ENCODE assay signal across 18 mouse cellular contexts in the genomic region with DNA sequence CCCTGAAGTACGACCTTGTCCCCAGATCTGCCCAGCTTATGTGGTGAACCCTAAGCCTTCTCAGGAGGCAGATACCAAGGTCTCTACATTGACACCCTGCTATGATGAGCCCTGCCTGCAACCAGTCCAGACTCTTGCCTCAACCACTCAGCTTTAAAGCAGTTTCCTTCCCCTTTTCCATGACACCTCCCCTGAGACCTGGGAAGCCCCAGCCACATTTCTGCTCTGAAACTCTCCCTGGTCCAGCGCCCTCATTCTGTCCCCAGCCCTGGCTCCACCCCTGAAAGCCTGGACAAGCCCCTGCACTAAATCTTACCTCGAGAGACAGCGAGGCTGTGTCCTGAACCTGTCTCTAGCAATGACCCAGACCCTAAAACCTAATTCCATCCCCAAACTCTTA. TPM values are rescaled to one million over a fixed set of nuclear protein-coding genes. Genes with fewer than 3 reads are reported as not detected.
"Had no signal": no experiment of that assay in that cellular context is flagged by ENCODE, and none has a peak within 500 bp of the region (broad histone marks: within the 10 kb centered on the region; RNA-seq: fewer than 3 reads in every experiment).

No protein-coding gene starts in this region.

- ATAC-seq: liver, postnatal 0 days had no signal

- DNase-seq: liver, embryonic 13.5 days; thymus, adult 18-20 months had no signal

- H3K27ac ChIP-seq: layer of hippocampus, adult 2 months; limb, embryonic 15.5 days; liver, embryonic 13.5 days; lung, embryonic 15.5 days; macrophage; midbrain, embryonic 13.5 days; neural tube, embryonic 15.5 days had no signal

- H3K4me3 ChIP-seq: limb, embryonic 15.5 days; liver, embryonic 13.5 days; lung, embryonic 15.5 days; myocyte had no signal

- H3K9ac ChIP-seq: limb, embryonic 15.5 days; liver, embryonic 13.5 days; liver, postnatal 0 days; lung, embryonic 15.5 days; midbrain, embryonic 13.5 days; neural tube, embryonic 15.5 days had no signal

- H3K36me3 ChIP-seq: limb, embryonic 15.5 days; liver, embryonic 13.5 days; lung, embryonic 15.5 days; midbrain, embryonic 13.5 days; neural tube, embryonic 15.5 days had no signal

- H3K4me2 ChIP-seq: limb, embryonic 15.5 days; liver, embryonic 13.5 days; lung, embryonic 15.5 days had no signal

- H3K9me3 ChIP-seq: limb, embryonic 15.5 days; liver, embryonic 13.5 days; lung, embryonic 15.5 days; neural tube, embryonic 15.5 days had no signal

- H3K4me1 ChIP-seq: liver, embryonic 13.5 days; lung, embryonic 15.5 days; neural tube, embryonic 15.5 days had no signal

RNA-seq across cellular contexts. Expression of a gene that starts 1.9 kb away (rescaled TPM):
- total RNA-seq: layer of hippocampus, adult 2 months; layer of hippocampus, postnatal 10 days; left cerebral cortex, adult 18-20 months; left cerebral cortex, postnatal 10 days; left cerebral cortex, postnatal 4 days had no signal
- polyA plus RNA-seq: limb, embryonic 15.5 days; liver, embryonic 13.5 days; liver, postnatal 0 days; lung, embryonic 15.5 days; macrophage; midbrain, embryonic 13.5 days; midbrain, postnatal 0 days; neural tube, embryonic 11.5 days; neural tube, embryonic 15.5 days; stomach, embryonic 14.5 days had no signal

RNA-seq across cellular contexts. Expression of a gene that starts 41.0 kb away (rescaled TPM):
- total RNA-seq: layer of hippocampus, adult 2 months; layer of hippocampus, postnatal 10 days; left cerebral cortex, adult 18-20 months; left cerebral cortex, postnatal 10 days; left cerebral cortex, postnatal 4 days; midbrain, postnatal 0 days had no signal
- polyA plus RNA-seq: kidney, embryonic 14.5 days; liver, embryonic 13.5 days; liver, postnatal 0 days; lung, embryonic 15.5 days; macrophage; midbrain, embryonic 13.5 days; midbrain, postnatal 0 days; myocyte; neural tube, embryonic 11.5 days; neural tube, embryonic 15.5 days; stomach, embryonic 14.5 days had no signal

RNA-seq across cellular contexts. Expression of a gene that starts 50.7 kb away (rescaled TPM):
- total RNA-seq: layer of hippocampus, adult 2 months; layer of hippocampus, postnatal 10 days; left cerebral cortex, adult 18-20 months; left cerebral cortex, postnatal 10 days; left cerebral cortex, postnatal 4 days; midbrain, postnatal 0 days had no signal
- polyA plus RNA-seq: kidney, embryonic 14.5 days; limb, embryonic 15.5 days; liver, embryonic 13.5 days; liver, postnatal 0 days; lung, embryonic 15.5 days; macrophage; midbrain, embryonic 13.5 days; midbrain, postnatal 0 days; myocyte; neural tube, embryonic 11.5 days; neural tube, embryonic 15.5 days; stomach, embryonic 14.5 days had no signal

RNA-seq across cellular contexts. Expression of a gene that starts 58.5 kb away (rescaled TPM):
- total RNA-seq: layer of hippocampus, postnatal 10 days; left cerebral cortex, postnatal 10 days; left cerebral cortex, postnatal 4 days; midbrain, postnatal 0 days had no signal
- polyA plus RNA-seq: kidney, embryonic 14.5 days; liver, embryonic 13.5 days; liver, postnatal 0 days; lung, embryonic 15.5 days; macrophage; midbrain, embryonic 13.5 days; midbrain, postnatal 0 days; myocyte; neural tube, embryonic 11.5 days; neural tube, embryonic 15.5 days; stomach, embryonic 14.5 days had no signal
